Mouse (Mus musculus) layer of hippocampus, postnatal 25 days (tissue): ENCODE measurements around the gene Usp49. TPM values are rescaled to one million over a fixed set of nuclear protein-coding genes. Genes with fewer than 3 reads are reported as not detected.
"Not testable (repeated sequence)": the region's sequence is repeated elsewhere in the genome, so short reads cannot be mapped to it uniquely, and the experiment has no call there.

Experiments used
- DNase-seq, 2 experiments: peaks; one replicate each; pipeline ENCODE4 v3.0.0; 2022; ENCODE audit warnings: mixed read lengths in 2 of 2, low spot score in 1 of 2; ENCODE audit errors: extremely low spot score in 1 of 2
- total RNA-seq, 2 experiments: library from RNA; stranded (reverse); gene quantifications; 2 replicates each; pipeline ENCODE4 v1.2.3; 2021

The Usp49 gene
- total RNA-seq, 2 experiments from 2014 or later = 9.7 to 14.7 TPM

DNA sequence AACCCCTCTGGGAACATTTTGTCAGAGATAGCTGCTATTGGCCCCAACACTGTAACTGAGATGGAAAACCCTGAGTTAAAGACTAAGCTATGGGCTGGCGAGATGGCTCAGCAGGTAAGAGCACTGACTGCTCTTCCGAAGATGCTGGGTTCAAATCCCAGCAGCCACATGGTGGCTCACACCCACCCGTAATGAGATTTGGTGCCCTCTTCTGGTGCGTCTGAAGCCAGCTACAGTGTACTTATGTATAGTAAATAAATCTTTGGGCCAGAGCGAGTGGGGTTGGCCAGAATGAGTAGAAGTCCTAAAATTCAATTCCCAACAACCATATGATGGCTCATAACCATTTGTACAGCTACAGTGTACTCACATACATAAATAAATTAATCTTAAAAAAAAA lies 24.3 kb upstream of the Usp49 start:
- DNase-seq = no peak

DNA sequence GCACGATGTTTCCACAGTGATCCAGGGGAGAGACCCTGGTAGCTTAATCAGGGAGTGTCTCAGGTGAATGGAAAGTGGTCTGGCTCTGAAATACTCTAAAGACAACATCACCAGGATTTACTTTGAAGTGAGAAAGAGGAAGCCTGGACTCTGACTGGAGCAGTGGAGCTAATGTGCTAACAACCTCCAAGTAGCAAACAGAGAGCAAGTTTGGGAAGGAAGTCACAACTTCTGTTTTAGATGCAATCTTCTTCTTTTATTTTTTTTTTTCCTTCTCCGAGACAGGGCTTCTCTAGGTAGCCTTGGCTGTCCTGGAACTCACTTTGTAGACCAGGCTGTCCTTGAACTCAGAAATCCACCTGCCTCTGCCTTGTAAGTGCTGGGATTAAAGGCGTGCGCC lies 21.3 kb upstream of the Usp49 start:
- DNase-seq = no peak

DNA sequence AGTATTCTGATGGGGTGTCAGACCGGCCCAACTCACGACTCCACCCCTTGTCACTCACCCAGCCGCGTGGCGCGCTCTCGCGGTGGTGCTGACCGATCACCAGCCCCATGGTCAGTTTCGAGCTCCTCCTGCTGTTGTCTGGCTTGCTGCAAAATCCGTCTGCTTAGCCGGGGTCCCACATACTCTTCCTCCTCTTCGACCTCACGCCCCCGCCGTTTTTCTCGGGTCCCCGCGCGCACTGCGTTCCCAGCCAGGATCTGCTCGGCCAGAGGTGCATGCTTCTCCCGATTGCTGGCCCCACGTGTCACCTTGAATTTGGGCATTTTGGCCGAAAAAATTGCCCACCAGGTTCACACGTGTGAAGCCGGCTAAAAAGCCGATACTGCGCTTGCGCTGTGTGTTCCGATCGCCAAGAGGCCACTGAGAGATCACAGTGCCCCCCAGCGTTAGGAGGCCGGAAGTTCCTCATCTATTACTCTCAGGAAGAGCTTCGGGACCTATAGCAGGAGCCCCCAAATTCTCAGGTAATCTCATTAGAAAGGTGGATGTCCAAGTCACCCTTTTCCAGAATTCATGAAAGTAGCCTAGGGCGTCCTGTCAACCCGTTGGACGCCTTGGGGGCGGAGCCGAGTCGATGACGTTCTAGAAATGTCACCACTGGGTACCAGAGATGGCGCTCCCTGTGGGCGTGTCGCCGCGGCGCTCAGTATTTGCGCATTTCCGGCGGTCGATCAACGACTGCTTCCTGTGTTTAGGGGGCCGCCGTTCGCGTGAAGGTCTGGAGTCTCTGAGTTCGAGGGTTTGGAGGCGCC lies 19.4 kb upstream of the Usp49 start, which contains the start of the genes Bysl, Med20 and Gm20517:
TSS of gene Bysl (minus strand) at position 644 of the 812 bp plus-strand sequence.
TSS of gene Med20 (plus strand) at position 734 of the 812 bp plus-strand sequence.
TSS of gene Gm20517 (plus strand) at position 741 of the 812 bp plus-strand sequence.
- DNase-seq = peak; percentile 97 to 98

DNA sequence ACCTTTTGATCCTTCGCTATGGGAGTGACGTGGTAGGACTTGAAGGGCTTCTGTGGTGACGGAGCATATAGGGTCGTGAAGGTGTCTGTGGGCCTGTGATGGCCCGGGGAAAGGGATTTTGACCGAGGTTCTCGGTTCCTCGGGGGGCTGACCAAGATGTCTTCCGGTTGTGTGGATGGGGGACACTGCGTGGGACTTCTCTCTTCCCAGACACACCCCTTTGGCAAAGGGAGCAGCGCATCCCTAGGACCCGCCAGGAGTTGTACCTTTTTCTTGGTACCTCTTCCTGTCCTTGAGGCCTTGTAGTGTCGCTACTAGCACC lies 18.9 kb upstream of the Usp49 start:
- DNase-seq = no peak

DNA sequence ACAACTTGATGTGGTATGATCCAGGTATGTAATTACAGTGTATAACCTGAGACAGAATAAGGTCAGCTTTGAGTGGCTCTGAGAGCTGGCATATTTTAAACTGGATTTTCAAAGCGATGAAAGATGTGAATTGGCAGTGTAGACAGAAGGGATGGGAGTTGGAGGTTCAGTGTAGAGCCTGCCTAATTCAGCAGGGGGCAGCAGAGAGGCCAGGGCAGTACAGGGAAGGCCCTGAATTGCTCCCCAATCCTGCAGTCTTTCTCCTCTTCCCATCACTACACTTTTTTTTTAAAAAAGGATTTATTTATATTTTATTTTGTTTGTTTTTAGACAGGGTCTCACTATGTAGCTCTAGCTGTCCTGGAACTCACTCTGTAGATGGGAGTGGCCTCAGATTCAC lies 16.5 kb upstream of the Usp49 start:
- DNase-seq = peak in 1 of 2 experiments; percentile 41

DNA sequence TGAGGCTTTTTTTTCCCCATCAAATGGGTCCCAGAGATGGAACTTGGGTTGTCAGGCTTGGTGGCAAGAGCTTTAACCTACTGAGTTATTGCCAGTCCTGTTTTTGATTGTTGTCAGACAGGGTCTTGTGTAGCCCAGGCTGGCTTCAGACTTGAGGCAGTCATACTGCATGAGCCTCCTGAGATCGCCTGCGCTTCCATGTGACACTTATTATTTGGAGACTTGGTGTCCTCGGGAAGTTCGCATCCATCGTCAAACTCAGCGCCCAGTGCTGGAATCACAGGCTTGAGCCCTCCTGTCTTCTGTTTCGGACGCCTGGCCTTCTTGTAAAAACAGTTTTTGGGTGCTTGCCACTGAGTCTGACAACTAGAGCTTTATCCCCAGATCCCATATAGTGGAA lies 14.4 kb upstream of the Usp49 start:
- no peak for DNase-seq

DNA sequence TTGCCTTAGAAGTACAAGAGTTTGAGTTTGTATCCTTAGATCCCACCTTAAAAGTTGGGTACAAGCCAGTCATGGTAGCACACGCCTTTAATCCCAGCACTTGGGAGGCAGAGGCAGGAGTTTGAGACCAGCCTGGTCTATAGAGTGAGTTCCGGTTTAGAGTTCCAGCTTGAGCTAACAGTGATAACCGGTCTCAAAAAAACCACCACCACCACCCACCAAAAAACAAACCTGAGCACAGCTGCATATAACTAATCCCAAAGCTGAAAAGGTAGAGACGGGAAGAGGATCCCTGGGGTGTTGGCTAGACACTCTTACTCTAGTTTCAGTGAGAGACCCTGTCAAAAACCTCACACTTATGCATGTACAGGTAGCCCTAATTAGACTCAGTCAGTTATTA lies 13.8 kb upstream of the Usp49 start:
- DNase-seq = no peak

DNA sequence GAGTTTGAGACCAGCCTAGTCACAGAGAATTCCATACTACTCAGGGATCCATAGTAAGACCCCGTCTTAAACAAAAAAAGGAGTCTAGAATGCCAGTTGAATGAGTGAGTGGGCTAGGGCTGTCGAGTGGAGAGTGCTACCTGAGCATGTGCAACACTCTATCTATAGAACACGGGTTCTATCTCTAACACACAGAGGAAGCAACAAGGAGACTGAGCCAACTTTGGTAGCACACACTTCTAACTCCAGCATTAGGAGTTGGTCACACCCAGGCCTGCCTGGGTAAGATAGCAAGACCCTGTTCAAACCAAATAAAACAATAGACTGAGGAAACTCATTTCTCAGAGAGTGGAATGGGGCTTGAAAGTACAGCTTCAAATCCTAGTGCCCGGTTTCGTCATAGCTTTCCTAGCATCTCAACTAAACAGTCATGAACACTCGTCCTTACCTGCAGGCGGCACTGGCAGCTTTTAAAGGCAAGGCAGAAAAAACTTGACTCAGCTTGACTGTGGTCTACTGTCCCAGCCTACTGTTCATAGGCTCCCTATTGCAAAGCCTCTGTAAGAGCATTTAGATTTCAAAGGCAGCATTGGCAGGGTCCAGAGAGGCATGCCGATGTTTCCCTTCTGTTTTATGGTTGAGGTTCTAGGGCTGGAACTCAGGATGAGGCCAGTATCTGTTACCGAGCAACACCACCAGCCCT lies 12.7 kb upstream of the Usp49 start:
- DNase-seq = no peak

DNA sequence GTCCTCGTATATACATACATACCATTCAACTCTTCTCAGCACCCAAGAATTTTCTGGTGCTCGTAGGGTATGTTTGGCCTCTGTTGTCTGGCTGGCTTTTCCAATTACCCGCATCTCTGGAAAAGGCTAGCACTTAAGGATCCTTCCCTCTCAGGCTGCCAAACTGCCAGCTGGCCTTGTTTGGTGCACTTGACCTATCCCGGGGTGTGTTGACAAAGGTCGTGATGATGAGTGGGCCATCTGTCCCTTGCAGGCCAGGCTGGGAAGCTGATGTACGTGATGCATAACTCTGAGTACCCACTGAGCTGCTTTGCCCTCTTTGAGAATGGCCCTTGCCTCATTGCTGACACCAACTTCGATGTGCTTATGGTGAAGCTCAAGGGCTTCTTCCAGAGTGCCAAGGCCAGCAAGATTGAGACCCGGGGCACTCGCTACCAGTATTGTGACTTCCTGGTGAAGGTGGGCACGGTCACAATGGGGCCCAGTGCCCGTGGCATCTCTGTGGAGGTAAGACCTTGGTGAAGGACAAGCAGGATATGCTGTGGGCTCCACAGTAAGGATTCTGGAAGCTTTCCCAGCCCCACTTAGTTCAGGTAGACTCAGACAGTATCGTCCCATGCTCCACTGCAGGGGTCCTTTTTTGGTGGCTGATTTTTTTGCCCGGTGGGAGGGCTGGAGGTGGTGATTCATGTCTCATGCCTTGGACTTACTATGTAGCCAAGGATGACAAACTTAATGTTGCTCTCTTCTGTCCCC lies 11.8 kb upstream of the Usp49 start:
- no peak for DNase-seq

DNA sequence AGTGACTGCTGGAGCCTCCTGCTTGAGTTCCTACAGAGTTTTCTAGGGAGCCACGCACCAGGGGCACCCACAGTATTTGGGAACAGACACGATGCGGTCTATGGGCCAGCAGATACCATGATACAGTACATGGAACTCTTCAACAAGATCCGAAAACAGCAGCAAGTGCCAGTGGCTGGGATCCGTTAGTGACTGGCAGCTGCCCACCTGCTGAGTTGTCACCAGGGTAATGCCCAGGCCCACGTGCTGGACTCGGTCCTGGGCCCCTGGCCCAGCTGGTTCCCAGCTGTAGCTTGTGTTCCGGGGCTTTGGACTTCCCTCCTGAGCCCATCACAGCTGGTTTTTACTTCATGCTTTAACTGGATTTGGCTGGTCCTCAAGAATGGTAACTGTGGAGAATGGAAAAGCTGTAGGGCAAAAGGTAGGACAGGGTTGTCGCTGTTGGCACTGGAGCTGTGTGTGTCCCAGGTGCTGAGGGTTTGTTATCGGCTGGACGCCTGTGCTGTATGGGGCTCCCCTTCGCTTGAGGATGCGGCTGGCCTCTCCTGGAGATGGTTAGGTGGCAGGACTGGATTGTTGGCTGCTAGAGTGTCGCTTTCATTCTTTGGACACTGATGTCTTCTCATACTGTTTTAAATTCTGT lies 7.5 kb upstream of the Usp49 start:
- no peak for DNase-seq

DNA sequence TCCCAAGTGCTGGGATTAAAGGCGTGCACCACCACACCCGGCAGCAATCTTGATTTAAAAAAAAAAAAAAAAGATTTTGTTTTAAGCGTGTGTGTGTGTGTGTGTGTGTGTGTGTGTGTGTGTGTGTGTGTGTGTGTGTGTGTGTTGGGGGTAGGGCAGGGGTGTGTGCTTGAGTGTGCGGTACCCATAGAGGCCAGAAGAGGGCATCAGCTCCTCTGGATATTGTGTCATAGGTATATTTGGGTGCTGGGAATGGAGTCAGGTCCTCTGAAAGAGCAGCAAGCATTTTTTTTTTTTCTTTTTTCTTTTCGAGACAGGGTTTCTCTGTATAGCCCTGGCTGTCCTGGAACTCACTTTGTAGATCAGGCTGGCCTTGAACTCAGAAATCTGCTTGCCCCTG lies 5.9 kb upstream of the Usp49 start:
- DNase-seq = not testable (repeated sequence)

DNA sequence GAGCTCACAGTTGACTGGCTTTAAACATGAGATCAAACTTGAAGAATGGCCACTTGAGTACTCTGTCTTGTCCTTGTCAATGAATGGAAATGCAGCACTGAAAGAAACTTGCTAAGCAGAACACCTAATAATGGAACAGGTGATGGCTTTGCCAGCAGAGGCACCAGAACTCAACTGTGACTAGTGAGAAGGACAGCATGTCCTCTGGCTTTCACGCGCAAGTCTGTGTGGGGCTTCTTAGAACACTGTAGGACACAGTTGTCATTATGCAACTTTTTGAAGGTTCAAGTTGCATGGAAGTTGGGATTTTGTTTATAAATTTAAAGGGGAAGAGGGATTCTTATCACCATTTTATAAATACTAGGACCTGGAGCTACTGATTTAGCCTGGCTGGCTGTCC lies 5.4 kb upstream of the Usp49 start:
- DNase-seq = no peak

DNA sequence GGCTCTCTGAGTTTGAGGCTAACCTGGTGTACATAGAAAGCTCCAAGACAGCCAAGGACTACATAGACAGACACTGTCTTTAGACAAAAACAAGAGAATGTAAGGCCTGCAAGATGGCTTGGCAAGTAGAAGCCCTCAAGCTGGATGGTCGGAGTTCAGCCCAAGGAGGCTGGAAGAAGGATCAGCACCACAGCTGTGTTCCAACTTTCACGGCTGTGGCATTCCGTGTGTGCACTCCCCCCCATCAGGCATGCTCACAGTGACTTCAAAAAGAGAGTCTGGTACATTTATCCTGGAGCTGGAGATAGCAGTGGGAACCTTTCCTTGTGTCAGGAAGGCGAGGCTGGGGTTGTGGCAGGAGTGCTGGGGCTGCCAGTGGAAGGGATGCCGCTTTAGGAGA lies 4.5 kb upstream of the Usp49 start:
- DNase-seq = no peak

DNA sequence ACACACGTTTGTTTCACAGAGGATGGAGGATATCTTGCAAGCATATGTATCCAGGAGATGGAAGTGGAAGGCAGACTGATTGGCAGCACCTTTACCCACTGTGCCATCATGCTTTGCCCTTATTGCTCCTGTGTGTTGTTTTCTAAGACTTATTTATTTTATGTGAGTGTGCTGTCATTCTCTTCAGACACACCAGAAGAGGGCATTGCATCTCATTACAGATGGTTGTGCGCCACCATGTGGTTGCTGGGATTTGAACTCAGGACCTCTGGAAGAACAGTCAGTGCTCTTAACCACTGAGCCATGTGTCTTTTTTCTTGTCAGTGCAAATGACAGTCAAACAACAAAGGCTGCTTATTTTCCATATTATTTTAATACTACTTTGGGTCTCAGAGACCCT lies 2.7 kb upstream of the Usp49 start:
- DNase-seq = no peak

DNA sequence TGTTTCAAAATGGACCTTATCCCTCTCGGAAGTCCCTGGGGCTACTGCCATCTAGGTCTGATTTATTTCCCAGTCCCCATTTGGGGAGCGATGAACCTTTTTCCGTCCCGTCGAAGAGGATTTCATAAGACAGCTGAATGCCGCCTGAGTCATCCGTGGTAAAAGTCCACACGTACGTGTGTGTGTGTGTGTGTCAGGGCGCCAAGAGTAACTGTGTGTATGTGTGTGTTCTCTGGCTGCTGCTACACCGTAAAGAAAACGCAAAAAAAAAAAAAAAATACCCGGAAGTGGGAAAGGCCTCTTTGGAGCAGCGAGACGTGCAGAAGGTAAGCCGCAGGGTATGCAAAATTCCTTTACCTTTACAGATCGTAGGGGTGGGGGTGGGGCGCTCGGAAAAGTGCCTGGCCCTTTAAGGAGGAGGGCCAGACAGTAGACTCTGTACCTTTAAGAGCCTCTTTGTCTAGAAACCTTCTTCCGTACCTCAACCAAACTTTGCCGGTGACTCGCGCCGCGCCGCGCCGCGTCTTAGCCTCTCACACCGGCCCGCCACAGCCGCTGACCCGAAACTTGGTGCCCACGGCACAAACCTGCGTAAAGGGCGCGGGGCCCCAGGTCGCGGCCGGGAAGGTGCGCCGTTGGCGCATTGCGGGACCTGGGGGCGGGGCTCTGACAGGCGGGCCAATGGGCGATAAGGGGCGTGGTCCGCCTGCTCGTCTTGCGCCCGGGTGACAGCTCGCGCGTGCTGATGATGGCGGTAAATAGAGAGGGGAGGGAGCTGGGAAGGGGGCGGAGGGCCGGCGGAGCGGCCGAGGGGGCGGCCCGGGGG lies 1.4 kb upstream of the Usp49 start:
- peak; percentile 81 to 85 for DNase-seq

DNA sequence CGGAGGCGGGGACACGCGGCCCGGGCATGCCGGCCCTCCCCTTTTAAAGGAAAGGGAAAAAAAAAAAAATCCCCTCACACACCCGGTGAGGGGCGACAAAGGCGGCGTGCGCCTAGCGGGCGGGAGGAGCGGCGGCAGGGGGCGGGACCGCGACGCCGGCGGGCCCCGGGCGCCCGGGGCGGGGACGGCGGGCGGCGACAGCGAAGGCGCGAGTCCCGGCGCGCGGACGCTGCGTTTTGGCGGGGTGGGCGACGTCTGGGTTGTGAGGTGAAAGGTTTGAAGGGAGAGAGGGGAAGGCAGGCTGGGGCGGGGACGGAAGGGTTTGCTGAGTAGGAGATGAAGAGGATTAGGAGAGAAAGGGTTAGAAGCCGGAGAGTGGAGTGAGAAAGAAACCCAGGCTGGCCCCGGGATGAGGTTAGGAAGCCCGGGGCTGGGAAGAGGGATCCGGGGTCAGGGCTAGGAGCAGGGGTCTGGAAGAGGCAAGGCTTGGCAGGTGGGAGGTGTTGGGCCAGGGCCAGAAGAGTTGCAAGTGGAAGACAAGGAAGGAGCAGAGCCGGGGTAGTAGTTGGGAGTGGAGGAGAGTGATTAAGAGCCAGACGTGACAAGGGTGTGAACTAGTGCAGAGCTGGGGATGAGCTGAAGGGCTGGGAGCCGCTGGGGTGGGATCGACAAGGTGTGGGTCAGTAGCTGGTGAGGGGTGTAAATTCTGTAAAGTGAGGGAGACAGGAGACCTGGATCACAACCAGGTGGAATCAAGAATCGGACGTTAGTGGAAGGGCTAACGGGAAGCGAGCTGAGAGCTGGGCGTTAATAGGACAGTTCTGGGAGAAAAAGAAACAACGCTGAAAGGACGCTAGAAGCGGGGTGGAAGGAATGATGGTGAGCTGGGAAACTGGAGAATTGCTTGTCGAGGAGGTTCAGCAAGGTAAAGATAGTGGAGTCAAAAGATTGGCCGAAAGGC lies 493 bp upstream of the Usp49 start:
- peak in 1 of 2 experiments; percentile 18 for DNase-seq

DNA sequence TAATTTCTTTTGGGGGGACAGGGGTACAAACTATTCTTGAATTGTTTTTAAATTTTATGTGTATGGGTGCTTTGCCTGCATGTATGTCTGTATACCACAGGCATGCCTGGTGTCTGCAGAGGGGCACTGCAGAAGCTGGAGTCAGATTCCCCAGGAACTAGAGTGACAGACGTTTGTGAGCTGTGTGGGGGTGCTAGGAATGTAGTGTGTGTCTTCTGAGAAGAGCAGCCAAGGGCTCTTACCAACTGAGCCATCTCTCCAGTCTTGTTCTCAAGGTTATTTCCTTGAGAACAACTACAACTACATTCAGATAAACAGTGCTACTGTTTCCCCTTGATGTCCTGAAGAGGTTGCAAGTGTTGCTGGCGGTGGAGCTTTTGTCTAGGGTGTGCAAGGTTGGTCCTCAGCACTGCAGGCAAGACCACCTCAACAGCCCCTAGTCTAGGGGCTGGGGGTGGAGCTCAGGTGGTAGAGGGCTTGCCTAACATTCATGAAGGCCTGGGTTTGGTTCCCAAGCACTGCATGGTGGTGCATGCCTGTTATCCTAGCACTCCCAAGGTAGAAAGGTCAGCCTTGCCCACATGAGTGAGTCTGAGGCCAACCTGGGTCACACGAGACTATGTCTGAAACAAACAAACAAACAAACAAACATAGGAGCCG lies 1.8 kb downstream of the Usp49 start:
- no peak for DNase-seq
